Mouse (Mus musculus) layer of hippocampus, adult 8-10 months (tissue): ENCODE data around the gene Mboat7. TPM values are rescaled to one million over a fixed set of nuclear protein-coding genes. Genes with fewer than 3 reads are reported as not detected.

Experiments used
- DNase-seq, 2 experiments: peaks; one replicate each; pipeline ENCODE4 v3.0.0; 2022; ENCODE audit warnings: low spot score in 2 of 2
- total RNA-seq, 4 experiments: library from RNA; stranded (reverse); gene quantifications; 2 replicates each; pipeline ENCODE4 v1.2.4; 2022

Gene Mboat7
- total RNA-seq, 4 experiments from 2014 or later, result 171 to 178 (median 173) TPM

DNA sequence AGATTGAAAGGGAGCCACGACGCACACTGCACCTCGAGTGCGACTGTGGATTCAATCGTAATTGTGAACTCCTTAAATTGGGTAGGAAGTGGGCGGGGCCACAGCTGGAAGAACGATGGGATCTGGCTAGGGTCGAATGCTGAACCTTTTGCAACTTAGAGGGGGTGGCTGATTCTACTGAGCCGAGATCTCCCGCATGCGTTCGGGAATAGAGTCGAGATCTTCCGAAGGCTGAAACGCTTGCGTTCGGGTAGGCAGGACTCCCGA is 419 bp upstream of the Mboat7 start:
- no peak for DNase-seq

DNA sequence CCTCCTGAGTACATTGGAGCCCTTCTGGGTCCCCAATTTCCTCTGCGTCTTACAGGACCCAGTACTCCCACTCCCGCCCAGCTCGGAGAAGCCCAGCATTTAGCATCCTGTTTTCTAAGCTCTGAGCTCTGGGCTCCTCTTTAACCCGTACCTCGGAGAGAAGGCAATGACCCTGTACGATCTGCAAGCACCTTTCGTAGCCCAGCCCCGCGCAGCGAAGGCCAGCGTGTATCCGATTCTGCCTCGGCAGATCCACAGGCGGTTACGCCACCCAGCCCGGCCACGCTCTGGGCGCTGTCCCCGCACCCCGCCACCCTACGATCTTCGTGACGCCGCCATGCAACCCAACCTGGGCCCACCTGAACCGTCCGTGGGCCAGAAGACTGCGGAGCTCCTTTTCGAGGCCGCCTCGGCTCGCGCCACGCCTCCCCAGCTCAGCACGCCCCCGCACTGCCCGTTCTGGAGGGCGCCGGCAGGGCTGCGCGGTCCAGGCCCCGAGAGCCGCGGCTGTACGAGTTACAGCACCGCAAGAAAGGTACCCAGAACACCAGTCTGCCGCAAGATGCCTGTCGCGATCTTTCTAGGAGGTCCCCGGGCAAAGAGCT is 839 bp downstream of the Mboat7 start, which contains the start of gene Tsen34:
Gene Tsen34 (plus strand): TSS at position 482 of the 605 bp plus-strand sequence.
- DNase-seq, result no peak

DNA sequence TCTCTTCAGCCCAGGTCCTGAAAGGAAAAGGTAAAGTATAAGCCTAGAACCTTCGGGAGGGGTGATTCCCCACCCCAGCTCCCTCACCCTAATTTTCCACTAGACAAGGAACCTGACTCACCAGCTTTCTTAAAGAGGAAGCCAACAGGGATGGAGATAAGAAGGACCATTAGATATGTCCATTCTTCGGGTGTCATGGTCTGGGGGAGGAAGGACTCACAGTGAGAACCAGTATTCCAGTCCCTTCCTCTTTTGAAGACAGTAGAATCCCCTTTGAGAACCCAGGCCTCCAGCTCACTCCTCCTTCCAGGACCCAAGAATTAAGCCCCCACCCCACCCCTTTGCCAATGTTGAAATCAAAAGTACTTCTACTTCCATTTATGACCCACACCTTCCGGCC is 1.4 kb downstream of the Mboat7 start:
- no peak for DNase-seq

DNA sequence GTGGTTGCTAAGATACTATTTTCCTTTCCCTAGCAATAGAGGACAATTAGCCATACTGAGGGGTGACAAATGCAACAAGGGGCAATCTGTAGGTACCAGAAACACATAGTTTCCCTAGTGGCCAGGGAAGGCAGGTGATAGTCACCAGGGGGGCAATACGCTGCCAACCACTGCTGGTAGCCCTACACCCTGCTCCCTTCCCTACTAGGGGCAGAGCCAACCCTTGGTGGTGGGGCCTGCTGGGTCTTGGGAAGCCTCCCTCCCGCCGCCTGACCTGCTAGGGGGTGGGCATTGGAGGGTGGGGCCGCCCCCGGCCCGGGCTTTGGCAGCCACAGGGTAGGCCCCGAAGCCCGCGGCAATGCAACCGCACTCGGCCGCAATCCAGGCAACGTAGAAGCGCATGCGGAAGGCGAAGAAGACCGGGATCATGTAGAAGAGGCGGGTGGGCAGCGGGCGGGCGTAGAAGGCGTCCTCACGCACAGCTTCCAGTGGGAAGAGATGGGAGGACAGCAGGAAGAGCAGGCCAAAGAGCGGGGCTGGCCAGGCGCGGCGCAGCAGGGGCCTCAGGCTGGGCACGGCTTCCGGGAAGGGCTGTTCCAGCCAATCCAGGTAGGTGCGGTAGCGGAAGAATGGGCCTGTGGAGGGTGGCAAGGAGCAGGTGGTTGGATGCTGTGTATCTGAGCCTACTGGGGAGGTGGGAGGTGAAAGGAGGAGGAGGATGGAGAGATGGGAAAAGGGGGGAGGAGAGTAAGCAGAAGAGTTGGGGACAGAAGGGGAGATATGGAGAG is 7.7 kb downstream of the Mboat7 start:
- no peak for DNase-seq

DNA sequence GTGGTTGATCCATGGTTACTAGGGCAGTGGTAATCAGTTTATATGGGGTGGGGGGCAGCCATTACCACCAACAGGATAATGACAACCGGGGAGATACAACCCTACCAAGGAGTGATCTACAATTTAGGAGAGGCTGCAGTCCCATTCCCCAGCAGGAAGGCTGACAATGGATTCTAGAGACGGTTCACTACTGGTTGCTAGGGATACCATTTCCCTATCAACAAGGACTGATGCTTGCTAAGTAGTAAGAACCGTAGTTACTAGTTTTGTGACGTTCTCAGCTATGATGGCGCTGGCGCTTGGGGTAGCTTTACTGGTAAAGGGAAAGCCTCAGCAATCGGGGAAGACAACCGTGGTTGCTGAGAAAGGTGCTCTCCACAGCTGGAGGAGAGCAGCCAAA is 8.6 kb downstream of the Mboat7 start:
- DNase-seq, result no peak

DNA sequence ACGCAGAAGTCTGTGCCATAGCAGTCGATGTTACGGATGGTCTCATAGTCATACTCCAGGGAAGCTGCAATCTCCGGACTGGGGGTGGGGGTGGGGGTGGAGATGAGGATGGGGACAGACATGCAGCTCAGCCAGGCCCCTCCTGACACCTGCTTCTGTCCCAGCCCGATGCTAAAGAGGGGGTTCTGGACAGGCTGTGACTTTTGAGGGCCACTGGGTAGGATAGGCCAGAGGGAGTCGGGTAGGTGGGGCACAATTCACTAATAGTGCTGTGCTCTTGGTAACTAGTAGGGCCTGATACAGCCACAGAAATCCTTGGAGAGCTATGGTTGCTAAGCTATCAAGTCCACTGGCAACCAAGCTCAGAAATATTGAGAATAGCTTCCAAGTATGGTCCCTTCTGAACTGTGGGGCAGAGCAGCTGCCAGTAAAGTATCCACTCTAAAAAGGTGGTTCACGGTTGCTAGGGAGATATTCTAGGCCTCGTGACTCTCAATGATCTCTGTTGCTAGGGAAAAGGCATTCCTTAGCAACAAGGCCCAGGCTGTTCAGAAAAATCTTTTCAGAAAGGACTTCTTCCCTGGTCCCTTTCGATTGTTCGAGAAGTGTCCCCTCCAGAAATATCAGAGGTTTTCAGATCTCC is 9.3 kb downstream of the Mboat7 start:
- no peak for DNase-seq

DNA sequence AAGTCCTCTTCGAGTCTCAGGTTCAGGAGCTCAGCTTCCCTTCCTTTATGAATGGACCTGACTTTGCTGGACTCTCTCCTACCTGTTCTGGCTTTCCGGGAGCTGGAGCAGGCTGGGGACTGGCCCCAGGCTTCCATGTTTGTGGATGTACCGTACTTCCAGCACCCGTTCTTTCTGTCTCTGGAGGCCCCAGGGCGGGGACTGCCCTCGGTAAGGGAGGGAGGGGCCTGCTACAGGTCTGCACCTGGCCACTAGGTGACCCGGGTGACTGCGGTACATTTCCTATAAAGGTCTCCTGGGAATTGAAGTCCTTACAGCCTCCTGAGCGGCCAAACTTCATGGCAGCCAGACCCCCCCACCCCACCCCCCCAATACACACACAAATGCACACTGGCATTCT is 16.0 kb downstream of the Mboat7 start, which contains the start of gene Tmc4:
Gene Tmc4 (minus strand): TSS at position 212 of the 400 bp plus-strand sequence.
- DNase-seq, result no peak

DNA sequence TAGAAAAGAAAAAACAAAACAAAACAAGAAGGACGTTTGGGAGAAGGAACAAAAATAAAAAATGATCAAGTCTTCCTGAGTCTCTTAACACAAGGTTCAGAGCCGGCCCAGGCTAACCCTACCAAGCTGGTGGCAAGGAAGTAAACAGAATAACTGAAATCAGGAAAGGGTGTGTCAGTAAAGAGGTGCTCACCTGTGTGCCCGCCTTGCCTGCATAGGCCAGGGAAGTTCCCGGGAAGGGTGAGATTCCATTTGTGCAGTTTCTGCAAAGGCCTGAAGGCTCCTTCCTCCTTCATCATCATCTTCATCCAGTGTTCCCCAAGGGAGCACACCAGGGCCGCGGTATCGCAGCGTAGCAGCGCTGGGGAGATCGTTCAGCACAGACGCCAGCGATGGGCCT is 17.0 kb downstream of the Mboat7 start:
- DNase-seq, result no peak

DNA sequence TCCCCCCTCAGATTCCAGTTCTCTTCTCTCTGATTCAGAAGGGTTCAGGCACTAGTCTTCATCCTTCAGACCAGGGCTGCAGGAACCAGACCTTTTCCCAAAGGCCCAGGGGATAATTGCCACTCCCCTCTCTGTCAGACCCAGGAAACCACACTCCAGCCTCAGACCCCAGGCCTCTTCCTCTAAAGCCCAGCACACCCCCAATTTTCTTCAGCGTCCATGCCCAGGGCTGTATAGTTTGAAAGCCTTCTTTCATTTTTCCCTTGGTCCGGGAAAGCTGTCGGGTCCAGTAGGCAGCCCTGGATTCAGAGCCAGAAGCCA is 18.1 kb downstream of the Mboat7 start:
- no peak for DNase-seq

DNA sequence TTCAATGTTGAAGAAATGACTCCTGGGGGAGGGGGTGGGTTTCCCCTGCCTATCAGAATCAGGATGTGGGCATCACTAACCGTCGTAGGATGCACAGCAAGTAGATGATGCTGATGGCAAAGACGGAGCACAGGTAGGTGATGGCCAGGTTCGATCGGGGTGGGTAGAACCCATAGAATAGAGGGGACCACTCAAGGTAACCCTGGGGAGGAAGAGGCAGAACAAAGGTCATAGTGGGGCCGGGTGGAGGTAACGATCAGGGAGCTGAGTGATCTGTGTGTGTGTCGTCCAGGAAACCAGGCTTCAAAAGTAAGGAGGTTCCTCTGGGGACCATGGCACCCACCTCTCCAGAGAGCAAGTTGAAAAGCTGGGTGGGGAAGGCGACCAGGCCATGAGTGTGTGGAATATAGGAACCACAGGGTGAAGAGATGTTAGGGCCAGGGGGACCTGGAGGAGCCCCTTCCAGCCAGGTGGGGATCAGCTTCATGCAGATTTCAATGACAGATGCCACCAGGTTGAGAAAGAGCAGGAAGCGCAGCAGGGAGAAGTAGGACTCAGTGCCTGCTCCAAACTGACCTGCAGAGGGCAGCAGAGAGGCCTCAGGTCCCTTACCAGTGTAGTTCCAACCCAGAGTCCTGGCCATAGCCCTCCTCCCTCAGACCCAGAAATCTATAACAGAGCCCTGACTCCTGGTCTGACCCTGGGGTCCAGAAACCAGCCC is 18.7 kb downstream of the Mboat7 start:
- DNase-seq, result peak; percentile 62 to 84

DNA sequence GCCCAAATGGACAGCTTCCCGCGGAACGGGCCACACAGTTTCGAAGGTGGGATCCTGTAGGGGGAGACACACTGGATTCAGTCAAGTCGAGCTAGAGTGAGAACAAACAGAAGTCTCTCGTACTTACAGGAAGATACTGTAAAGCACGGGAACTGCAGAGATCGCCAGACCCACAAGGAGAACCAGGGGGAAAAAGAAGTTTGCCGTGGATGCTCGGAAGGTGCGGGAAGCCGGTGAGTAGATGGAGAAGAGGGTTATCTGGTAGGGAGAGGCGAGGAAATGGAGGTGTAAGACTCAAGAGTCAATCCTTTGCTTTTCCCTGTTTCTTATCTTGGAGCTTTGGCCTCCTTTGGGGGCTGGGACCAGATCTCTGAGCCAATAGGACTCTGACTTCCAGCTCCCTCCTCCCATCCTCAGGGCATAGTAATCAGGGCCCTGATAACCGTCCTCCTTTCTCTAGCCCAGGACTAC is 26.4 kb downstream of the Mboat7 start:
- DNase-seq, result no peak

DNA sequence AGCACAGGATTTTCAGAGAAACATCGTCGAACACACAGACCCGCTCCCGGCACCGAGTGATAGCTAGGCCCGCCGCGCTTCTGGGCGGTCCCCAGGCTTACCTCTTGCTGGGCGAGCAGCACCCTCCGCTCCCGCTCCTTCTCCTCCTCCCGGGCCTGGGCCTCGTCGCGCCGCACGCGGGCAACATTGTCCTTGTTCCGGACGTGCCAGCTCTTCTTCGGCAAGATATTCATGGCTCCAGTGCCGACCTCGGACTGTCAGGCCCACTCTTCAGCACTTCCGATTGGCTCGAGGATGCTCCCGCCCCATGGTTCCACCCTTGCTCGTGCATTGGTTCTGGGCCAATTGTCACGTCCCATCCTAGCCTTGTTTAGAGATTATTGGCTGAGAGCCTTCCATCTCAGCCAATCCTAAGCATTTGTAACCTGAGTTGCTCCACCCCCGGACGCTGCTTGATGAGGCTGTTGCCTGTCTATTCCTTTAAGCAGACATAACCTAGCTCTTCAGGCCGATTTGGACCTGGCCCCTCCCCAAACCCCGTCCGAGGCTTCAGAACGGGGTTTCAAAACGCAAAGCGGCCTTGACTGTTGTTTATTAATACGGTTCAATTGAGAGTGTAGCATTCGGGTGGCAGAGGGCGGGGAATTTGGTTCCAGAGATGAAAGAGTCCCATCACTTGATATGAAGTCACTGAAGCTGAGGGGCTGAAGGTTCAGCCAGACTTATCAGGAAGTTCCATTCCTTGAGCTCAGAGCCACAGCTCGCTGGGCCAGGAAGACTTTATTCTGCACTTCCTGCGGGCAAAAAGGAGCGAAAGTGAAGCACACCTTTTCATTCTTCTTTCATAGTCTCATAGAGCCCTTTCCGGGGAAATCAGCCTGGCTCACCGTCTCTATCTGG is 27.9 kb downstream of the Mboat7 start, which contains the start of gene Leng1:
Gene Leng1 (minus strand): TSS at position 626 of the 900 bp plus-strand sequence.
- DNase-seq, result peak; percentile 97

DNA sequence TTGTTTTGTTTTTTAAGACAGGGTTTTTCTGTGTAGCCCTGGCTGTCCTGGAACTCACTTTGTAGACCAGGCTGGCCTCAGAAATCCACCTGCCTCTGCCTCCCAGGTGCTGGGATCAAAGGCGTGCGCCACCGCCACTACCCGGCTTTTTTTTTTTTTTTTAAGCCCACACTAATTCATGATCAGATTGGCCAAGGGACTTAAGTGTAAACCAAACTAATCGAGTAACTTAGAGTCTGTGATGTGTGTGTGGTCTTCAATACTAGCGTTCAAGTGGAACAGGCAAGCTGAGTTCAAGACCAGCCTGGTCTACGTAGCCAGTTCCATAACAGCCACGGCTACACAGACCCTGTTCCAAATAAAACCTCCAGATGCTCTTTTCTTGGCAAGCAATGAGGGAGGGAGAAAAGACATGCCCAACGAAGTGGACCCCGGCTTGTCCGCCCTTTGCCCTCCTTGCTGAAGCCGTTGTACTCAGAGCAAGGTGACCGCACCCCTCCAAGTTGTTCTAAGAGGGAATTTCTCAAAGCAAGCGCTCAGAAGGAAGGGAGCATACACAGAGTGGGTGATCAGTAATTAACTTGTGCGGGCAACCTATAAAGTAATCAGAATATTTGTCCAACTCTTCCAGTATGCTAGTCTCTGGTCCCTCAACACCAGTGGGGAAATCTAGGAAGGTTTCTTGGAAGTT is 28.7 kb downstream of the Mboat7 start:
- no peak for DNase-seq

DNA sequence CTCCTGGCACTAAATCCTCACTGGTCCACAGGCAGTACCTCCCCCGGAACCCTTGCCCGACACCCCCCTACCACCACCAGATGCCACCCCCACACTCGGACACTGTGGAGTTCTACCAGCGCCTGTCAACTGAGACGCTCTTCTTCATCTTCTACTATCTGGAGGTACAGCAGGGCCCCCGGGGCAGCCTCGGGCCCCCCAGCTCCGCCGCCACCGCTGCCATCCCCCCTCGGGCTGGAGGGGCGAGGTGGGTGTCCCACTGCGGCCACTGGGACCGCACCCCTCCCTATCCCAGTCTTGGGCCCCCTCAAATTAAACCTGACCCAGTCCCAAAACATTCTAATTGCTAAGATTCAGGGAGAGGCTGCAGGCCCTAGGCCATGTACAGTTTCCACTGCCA is 34.7 kb downstream of the Mboat7 start:
- DNase-seq, result no peak

DNA sequence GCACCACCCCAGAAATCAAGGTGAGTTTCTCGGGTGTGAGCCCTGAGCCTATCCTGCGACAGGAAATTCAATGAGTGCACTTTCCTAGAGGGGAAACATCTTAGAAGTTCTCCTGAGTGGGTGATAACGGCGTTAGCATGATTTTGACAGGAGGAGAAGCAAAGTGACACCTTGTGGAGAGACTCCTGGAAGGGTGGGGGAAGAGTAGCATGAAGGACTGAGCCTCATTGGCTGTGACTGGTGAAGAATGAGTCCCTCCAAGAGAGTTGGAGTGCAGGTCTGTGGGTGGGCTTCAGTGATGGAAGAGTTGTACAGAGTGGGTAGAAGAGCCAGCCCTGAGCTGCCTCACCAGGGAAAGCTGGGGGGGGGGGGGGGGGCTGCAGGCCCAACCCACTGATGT is 36.4 kb downstream of the Mboat7 start:
- no peak for DNase-seq

DNA sequence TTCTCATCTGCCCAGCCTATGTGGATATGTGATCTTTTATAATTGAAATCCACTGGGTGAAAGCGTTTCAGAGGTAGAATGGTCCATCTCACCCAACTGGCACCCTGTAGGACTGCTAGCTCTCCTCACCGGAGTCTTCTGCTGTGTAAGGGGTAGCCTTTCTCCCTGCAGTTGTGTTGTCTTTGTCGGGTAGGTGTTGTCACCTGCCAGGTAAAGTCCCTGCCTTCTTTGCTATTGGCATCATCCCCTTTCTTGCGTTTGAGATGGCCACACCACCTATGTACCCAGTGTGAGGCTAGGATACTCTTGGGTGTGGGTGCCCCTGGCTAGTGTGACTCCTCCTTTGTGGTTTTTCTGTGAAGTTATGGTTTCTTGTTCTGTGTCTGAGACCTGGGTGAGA is 46.7 kb downstream of the Mboat7 start:
- no peak for DNase-seq

DNA sequence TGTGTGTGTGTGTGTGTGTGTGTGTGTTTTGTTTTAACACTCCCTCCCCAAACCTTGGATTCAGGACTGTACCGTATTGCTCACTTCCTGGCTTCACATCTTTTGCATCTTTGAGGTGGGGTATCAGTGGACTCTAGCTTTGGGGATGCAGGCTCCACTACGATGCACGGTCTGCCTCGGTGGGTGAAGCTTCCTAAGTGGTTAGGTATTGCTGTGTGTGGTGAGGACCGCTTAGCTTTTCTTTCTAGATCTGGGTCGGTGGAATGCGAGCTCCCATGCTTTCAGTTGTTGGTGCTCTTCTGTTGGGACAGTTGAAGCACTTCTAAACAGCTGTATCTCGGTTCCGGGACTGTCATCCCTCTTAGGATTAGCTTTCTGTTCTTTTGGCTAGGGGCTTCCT is 47.1 kb downstream of the Mboat7 start:
- DNase-seq, result no peak

DNA sequence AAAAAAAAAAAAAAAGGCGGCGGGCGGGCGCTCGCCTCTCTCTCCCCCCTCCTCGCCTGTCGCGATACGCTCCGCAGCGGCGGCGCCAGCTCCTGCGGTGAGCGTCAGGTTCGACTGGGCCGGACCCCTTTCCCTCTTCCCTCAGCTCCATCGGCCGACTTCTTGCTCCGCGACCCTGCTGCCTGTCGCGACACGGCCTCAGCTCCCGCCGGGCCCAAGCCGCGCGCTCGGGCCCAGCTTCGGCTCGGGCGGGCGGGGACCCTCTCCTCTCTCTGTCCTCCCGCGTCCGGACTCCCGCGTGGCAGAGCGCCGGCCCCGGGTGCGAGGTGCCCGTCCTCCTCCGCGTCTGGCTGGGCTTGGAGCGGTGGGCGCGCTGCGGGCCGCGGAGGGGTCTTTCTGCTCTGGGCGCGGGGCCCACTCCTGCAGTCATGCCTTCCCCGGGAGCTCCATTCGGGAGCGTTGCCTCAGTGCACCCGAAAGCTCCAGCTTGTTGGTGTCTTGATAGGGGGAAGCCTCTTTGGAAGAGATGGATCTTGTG is 47.8 kb downstream of the Mboat7 start:
- DNase-seq, result peak in 1 of 2 experiments; percentile 37

DNA sequence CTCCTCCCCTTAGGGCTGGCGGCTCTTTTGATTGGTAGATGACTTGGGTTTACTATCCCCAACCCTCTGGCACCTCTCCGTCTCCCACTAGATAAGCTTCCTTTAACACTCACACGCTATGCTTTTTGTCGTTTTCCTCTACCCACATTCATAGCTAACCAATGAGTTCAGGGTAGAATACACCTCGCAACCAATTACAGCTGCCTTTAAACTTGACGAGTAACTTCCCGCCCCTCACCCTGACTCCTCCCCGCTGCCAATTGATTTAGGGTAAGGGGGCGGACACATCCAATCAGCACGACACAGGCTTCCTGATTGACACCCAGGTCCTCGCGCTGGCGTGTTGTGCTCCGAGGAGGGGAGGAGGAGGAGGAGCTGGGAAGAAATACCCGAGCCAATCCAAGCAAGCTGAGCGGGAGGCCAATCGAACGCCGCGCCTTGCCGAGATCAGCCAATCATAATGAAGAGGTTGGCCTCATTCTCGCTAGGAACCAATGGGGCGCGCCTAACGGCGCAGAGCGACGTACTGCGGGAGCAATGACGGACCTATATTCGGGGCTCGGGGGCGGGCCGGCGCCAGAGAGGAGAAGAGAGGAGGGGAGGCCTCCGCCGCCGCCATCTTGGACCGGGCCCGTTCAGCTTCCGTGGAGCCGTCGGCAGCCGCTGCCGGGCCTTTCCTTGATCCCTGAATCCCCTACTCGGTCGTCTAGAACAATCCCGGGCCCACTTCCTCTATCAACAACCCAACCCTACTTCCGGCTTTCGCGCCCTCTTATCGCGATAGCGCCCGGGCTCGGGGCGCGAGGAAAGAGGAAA is 48.4 kb downstream of the Mboat7 start, which contains the start of gene Cnot3:
Gene Cnot3 (plus strand): TSS at position 597 of the 816 bp plus-strand sequence.
- DNase-seq, result peak; percentile 100
